Mouse (Mus musculus): ENCODE measurements at regions not wholly inside any gene's neighbourhood (a gene's known extent, or its start where the extent isn't known, plus 50 kb on each side); places are given as distances from the start of the nearest gene placed in this dataset.
A peak's percentile ranks its signal among the peaks of the same experiment; 100 is the strongest.

GRCm38 (mm10) chr2:160186106-160186505 lies 147.9 kb downstream of the Gm826 start:
- DNase-seq, result no peak

GRCm38 (mm10) chr2:160170975-160171515 lies 162.9 kb downstream of the Gm826 start:
- peak in 1 of 2 experiments; percentile 20 for DNase-seq

GRCm38 (mm10) chr2:160158599-160159261 lies 175.2 kb downstream of the Gm826 start:
- no peak for DNase-seq

GRCm38 (mm10) chr2:160153781-160154180 lies 180.2 kb downstream of the Gm826 start:
- DNase-seq, result no peak

GRCm38 (mm10) chr2:160152101-160152500 lies 181.9 kb downstream of the Gm826 start:
- DNase-seq, result no peak

GRCm38 (mm10) chr2:160148936-160149335 lies 185.0 kb downstream of the Gm826 start:
- no peak for DNase-seq

GRCm38 (mm10) chr2:160148516-160148915 lies 185.4 kb downstream of the Gm826 start:
- DNase-seq, result peak in 1 of 2 experiments; percentile 20

- no peak for DNase-seq
Observed at GRCm38 (mm10) chr2:160148031-160148430, 185.9 kb downstream of the Gm826 start.

GRCm38 (mm10) chr2:160140166-160140740 lies 193.7 kb downstream of the Gm826 start:
- no peak for DNase-seq

GRCm38 (mm10) chr2:160138091-160138490 lies 195.9 kb downstream of the Gm826 start:
- no peak for DNase-seq

- DNase-seq, result no peak
Observed at GRCm38 (mm10) chr2:160131797-160132196, 202.2 kb downstream of the Gm826 start.

GRCm38 (mm10) chr2:160131386-160131785 lies 202.6 kb downstream of the Gm826 start:
- no peak for DNase-seq

- DNase-seq, result no peak
Observed at GRCm38 (mm10) chr2:160117148-160117547, 216.8 kb downstream of the Gm826 start.

GRCm38 (mm10) chr2:160111176-160111692 lies 222.7 kb downstream of the Gm826 start:
- no peak for DNase-seq

- DNase-seq, result no peak
Observed at GRCm38 (mm10) chr2:160093078-160093477, 240.9 kb downstream of the Gm826 start.

- DNase-seq, result no peak
Observed at GRCm38 (mm10) chr2:160085999-160086398, 248.0 kb downstream of the Gm826 start.

- no peak for DNase-seq
Observed at GRCm38 (mm10) chr2:160083674-160084073, 250.3 kb downstream of the Gm826 start.

GRCm38 (mm10) chr2:160082106-160082653 lies 251.8 kb downstream of the Gm826 start:
- DNase-seq, result no peak

- no peak for DNase-seq
Observed at GRCm38 (mm10) chr2:160075694-160076093, 258.3 kb downstream of the Gm826 start.

- DNase-seq, result peak in 1 of 2 experiments; percentile 7
Observed at GRCm38 (mm10) chr2:160070441-160070840, 263.5 kb downstream of the Gm826 start.

GRCm38 (mm10) chr2:160068772-160069171 lies 265.2 kb downstream of the Gm826 start:
- no peak for DNase-seq

GRCm38 (mm10) chr2:160067904-160068303 lies 266.1 kb downstream of the Gm826 start:
- DNase-seq, result peak in 1 of 2 experiments; percentile 8

- peak; percentile 54 to 58 for DNase-seq
Observed at GRCm38 (mm10) chr2:160066491-160067303, 267.3 kb downstream of the Gm826 start.

All from lung, postnatal 4 days (tissue).